Mouse (Mus musculus): ENCODE data around the gene Hist1h2be. TPM values are rescaled to one million over a fixed set of nuclear protein-coding genes. Genes with fewer than 3 reads are reported as not detected.
"Not testable (repeated sequence)": the region's sequence is repeated elsewhere in the genome, so short reads cannot be mapped to it uniquely, and the experiment has no call there.

The Hist1h2be gene
- polyA plus RNA-seq, 1 experiment from 2014 or later: 2.9 TPM

DNA sequence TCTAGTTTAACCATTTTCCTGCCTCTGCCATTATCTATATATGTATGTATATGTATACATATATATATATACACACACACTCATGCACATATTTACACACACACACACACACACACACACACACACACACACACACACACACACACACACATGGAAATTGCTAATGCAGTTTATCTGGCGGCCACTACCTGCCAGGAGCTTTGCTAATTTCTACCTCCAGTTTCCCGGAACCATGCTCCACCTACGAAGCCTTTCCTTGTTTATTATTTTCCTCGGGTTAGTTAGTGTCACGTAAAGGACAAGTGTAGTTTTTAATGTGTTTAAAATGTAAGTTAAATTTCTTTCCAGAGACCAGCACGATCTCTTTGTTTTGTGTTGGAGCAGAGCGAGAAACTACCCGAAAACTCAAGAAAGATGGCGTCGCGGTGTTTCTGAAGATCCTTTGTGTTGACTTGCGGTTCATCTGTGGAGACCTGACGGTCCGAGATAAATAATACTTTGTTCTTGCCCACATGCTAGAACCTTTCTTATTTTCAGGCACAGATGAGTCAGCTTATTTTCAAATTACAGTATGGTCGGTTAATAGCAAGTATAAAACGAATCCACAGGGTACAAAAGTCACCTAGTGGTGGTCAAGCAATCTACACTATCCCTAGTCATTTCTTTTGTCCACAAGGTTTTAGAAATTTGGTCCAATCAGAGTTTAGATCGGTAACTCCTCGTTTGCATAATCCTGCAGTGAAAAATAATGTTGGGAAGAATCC lies 58.0 kb downstream of the Hist1h2be start:
- DNase-seq (ENCODE audit: low read depth, low spot score) (no peak), ATAC-seq (peak; percentile 54)
- in situ Hi-C loops (cut with MboI; ENCODE audit: low pct_unique_long_range_greater_than_20kb): loop anchor here (10.0 kb wide), 1 partner anchor 132 kb away; the partner anchor contains the start of genes Hist1h1t and Hist1h4c
- CTCF ChIA-PET: no interaction called here
- no peaks in the 10 kb centered on the region for H3K27me3 ChIP-seq
- POLR2A ChIA-PET: interaction anchor here (0.6 to 1.3 kb wide), 3 partner anchors 12 to 177 kb away, joined by 3 read pairs; no protein-coding TSS in a partner anchor
- peak; percentile 56 for TF ChIP-seq CTCF (IDR thresholded peaks at IDR 0.05)

DNA sequence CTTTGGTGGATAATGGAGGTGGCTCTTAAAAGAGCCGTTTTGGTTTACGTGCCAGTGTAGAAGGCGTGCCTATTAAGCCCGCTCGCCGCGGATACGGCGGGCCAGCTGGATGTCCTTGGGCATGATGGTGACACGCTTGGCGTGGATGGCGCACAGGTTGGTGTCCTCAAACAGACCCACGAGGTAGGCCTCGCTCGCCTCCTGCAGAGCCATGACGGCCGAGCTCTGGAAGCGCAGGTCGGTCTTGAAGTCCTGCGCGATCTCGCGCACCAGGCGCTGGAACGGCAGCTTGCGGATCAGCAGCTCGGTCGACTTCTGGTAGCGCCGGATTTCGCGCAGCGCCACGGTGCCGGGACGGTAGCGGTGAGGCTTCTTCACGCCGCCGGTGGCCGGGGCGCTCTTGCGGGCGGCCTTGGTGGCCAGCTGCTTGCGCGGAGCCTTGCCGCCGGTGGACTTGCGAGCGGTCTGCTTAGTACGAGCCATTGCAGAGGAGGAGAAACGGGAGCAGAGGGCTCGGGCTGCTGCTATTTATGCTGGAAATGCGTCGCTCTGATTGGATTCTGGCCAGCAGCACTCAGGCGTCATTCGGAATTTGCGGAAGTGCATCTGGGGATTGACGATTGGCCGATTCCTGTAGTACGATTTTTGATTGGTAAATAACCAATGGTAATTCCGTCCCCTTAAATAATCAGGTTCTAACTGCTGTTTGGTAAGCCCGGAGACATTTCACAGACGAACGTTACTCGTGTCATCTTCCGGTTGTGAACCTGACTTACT lies 58.9 kb downstream of the Hist1h2be start, which contains the start of gene Hist1h3e:
Hist1h3e (minus strand) TSS at position 487 of the 777 bp plus-strand sequence.
- H3K27me3 ChIP-seq, CTCF ChIA-PET: not testable (repeated sequence)
- POLR2A ChIA-PET: interaction anchor here (1.3 kb wide), 1 partner anchor 22 kb away, joined by 3 read pairs; no protein-coding TSS in a partner anchor
- peak; percentile 97 for DNase-seq (ENCODE audit: low read depth, low spot score)
- peak; percentile 83 for ATAC-seq
- in situ Hi-C loops (cut with MboI; ENCODE audit: low pct_unique_long_range_greater_than_20kb): loop anchor here (10.0 kb wide), 1 partner anchor 133 kb away; the partner anchor contains the start of genes Hist1h1t and Hist1h4c

DNA sequence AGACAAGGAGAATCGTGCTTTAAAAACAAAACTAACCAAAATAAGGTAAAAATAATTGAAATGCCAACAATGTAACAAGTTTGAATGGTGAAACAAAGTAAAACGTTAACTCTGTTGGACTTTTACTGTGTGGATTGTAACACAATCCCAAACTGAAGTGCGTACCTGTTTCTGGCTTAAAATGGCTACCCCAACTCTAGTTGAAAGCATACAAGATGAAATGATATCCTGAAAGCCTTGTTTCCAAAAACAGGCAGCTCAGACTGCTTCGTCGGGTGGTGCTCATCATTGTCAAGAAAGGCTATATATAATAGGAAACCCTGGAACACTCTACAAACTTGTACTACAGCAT lies 59.4 kb downstream of the Hist1h2be start:
- DNase-seq (ENCODE audit: low read depth, low spot score); CTCF ChIA-PET; ATAC-seq; H3K27me3 ChIP-seq: not testable (repeated sequence)
- POLR2A ChIA-PET: interaction anchor here (1.3 kb wide), 1 partner anchor 23 kb away, joined by 3 read pairs; no protein-coding TSS in a partner anchor
- in situ Hi-C loops (cut with MboI; ENCODE audit: low pct_unique_long_range_greater_than_20kb): loop anchor here (10.0 kb wide), 1 partner anchor 133 kb away; the partner anchor contains the start of genes Hist1h1t and Hist1h4c

- CTCF ChIA-PET; DNase-seq (ENCODE audit: low read depth, low spot score); ATAC-seq; H3K27me3 ChIP-seq: not testable (repeated sequence)
- POLR2A ChIA-PET: interaction anchor here (0.9 kb wide), 1 partner anchor 10 kb away, joined by 3 read pairs; no protein-coding TSS in a partner anchor
- in situ Hi-C loops (cut with MboI; ENCODE audit: low pct_unique_long_range_greater_than_20kb): loop anchor here (10.0 kb wide), 1 partner anchor 134 kb away; the partner anchor contains the start of genes Hist1h1t and Hist1h4c
These were observed 60.2 kb downstream of the Hist1h2be start for GRCm38 (mm10) chr13:23560699-23561098.

- DNase-seq (ENCODE audit: low read depth, low spot score): no peak
- CTCF ChIA-PET: interaction anchor here (1.4 kb wide), 1 partner anchor 26 kb away, joined by 3 read pairs; no protein-coding TSS in a partner anchor
- POLR2A ChIA-PET: interaction anchor here (1.4 kb wide), 2 partner anchors 27 to 65 kb away, joined by 3 to 7 read pairs; no protein-coding TSS in a partner anchor
- ATAC-seq: no peak
- no peak for TF ChIP-seq CTCF (IDR thresholded peaks at IDR 0.05)
- H3K27me3 ChIP-seq: no peaks in the 10 kb centered on the region
- in situ Hi-C loops (cut with MboI; ENCODE audit: low pct_unique_long_range_greater_than_20kb): no loop called here
These were observed 64.0 kb downstream of the Hist1h2be start for GRCm38 (mm10) chr13:23556906-23557305.

- ChIA-PET CTCF (interaction anchor here (1.3 to 1.4 kb wide), 2 partner anchors 27 to 66 kb away, joined by 3 to 5 read pairs; partner anchors contain the start of gene Hist1h1e), POLR2A (interaction anchor here (1.4 to 1.6 kb wide), 3 partner anchors 26 to 66 kb away, joined by 3 to 7 read pairs (median 6); partner anchors contain the start of gene Hist1h4d)
- ATAC-seq (peak; percentile 42), DNase-seq (ENCODE audit: low read depth, low spot score) (peak; percentile 89)
- in situ Hi-C loops (cut with MboI; ENCODE audit: low pct_unique_long_range_greater_than_20kb): no loop called here
- TF ChIP-seq CTCF (IDR thresholded peaks at IDR 0.05): no peak
- no peaks in the 10 kb centered on the region for H3K27me3 ChIP-seq
These were observed 65.0 kb downstream of the Hist1h2be start for GRCm38 (mm10) chr13:23555839-23556416.

- no peaks in the 10 kb centered on the region for H3K27me3 ChIP-seq
- in situ Hi-C loops (cut with MboI; ENCODE audit: low pct_unique_long_range_greater_than_20kb): no loop called here
- ATAC-seq (peak; percentile 71), DNase-seq (ENCODE audit: low read depth, low spot score) (no peak)
- ChIA-PET POLR2A (interaction anchor here (0.8 to 1.6 kb wide), 4 partner anchors 10 to 26 kb away, joined by 3 to 6 read pairs (median 4); partner anchors contain the start of genes Hist1h2ae and Hist1h4d), CTCF (interaction anchor here (0.7 to 1.8 kb wide), 4 partner anchors 10 to 196 kb away, joined by 3 to 6 read pairs (median 4); partner anchors contain the start of genes Hist1h1e, Hist1h2ab and Hist1h2af)
- TF ChIP-seq CTCF (IDR thresholded peaks at IDR 0.05): no peak
These were observed 65.7 kb downstream of the Hist1h2be start for GRCm38 (mm10) chr13:23554925-23555838.

- H3K27me3 ChIP-seq: no peaks in the 10 kb centered on the region
- no peak for TF ChIP-seq CTCF (IDR thresholded peaks at IDR 0.05)
- POLR2A ChIA-PET: interaction anchor here (0.7 to 1.6 kb wide), 4 partner anchors 16 to 31 kb away, joined by 3 to 6 read pairs (median 3); partner anchors contain the start of genes Hist1h2ae and Hist1h4d
- in situ Hi-C loops (cut with MboI; ENCODE audit: low pct_unique_long_range_greater_than_20kb): no loop called here
- CTCF ChIA-PET: interaction anchor here (0.7 to 1.8 kb wide), 4 partner anchors 9 to 196 kb away, joined by 3 to 6 read pairs (median 4); partner anchors contain the start of genes Hist1h2ab and Hist1h2af
- no peak for ATAC-seq
- DNase-seq (ENCODE audit: low read depth, low spot score): no peak
These were observed 66.5 kb downstream of the Hist1h2be start for GRCm38 (mm10) chr13:23554393-23554792.

DNA sequence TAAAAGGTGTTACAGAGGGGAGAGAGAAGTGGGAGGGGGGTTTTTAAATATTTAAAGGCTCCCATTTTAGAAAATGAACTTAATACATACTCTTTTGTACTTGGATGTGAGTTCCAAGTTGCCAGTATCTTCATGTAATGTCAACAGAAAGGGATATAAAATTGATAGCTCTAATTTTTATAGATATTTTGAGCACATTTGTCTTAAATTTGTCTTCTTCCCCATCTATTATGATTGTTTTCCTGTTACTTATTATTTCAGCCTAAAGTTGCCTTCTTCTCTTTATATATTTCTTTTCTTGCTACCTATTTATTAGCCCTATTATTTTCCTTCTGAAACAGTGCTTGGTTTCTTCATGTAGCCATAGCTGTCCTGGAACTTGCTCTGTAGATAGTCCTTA lies 68.0 kb downstream of the Hist1h2be start, which contains the start of gene Hist1h1d:
Hist1h1d (plus strand) TSS at position 301 of the 400 bp plus-strand sequence.
- no peak for TF ChIP-seq CTCF (IDR thresholded peaks at IDR 0.05)
- H3K27me3 ChIP-seq: no peaks in the 10 kb centered on the region
- CTCF ChIA-PET: interaction anchor here (0.7 to 1.5 kb wide), 3 partner anchors 10 to 1589 kb away, joined by 3 read pairs; partner anchors contain the start of gene Hist1h2bh
- in situ Hi-C loops (cut with MboI; ENCODE audit: low pct_unique_long_range_greater_than_20kb): no loop called here
- DNase-seq (ENCODE audit: low read depth, low spot score) (no peak), ATAC-seq (no peak)
- POLR2A ChIA-PET: no interaction called here

Data from Patski (cell line).